Mouse (Mus musculus) ES-E14 (cell line): Measurements from ENCODE around the gene Eif4ebp2.

Source experiments
- CHD2 ChIP-seq: IDR thresholded peaks from 2 replicates; pipeline ENCODE4 v1.6.1; 2014; ENCODE audit warnings: mild to moderate bottlenecking, low read depth, low read length, inconsistent platforms
- ZC3H11A ChIP-seq: IDR thresholded peaks from 2 replicates; pipeline ENCODE4 v1.6.1; 2012; ENCODE audit warnings: low read depth, mild to moderate bottlenecking, inconsistent platforms, low read length, borderline replicate concordance

DNA sequence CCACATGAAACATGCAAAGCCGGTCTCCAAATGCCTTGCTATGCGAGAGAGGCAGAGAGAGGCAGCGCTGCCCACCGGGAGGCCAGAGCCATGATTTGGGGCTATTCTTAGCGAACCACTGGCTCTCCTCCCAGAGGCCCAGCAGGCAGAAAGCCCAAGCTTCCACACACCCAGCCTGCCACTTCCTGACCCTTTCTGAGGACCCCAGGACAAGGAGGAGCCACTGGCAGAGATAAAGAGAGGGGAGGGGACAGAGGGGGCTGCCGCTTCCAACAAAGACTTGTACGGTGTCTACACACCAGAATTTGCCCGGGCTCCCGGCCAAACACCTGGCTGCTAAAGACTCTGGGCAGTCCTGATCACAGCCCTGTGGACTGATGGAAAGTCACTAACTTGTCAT is 72.3 kb downstream of the Eif4ebp2 start:
- no peak for TF ChIP-seq CHD2
- no peak for TF ChIP-seq ZC3H11A
